Mouse (Mus musculus): ENCODE results near the gene Gm34653.

DNA sequence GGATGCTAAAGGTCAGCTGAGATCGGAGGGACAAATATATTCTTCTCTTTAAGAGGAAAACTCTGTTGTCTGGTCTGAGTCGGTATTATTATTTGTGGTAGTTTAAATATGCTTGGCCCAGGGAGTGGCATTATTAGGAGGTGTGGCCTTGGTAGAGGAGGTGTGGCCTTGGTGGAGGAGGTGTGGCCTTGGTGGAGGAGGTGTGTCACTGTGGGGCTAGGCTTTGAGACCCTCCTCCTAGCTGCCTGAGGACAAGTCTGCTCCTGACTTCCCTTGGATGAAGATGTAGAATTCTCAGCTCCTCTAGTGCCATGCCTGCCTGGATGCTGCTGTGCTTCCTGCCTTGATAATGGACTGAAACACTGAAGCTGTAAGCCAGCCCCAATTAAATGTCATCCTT lies 38.3 kb upstream of the Gm34653 start:
- TF ChIP-seq MAFK (IDR thresholded peaks at IDR 0.05; ENCODE audit: insufficient replicate concordance, low read length): no peak
- no peak for TF ChIP-seq POLR2A (IDR thresholded peaks at IDR 0.05; ENCODE audit: low read depth, low read length)
- no peak for TF ChIP-seq CTCF (conservative IDR thresholded peaks at IDR 0.05 in 1 of 2, IDR thresholded peaks at IDR 0.05 in 1 of 2; ENCODE audit: low read depth in 2 of 2, low read length in 2 of 2)
- no peak for TF ChIP-seq NRF1 (IDR thresholded peaks at IDR 0.05; ENCODE audit: low read depth, low read length)
- TF ChIP-seq USF1 (IDR thresholded peaks at IDR 0.05; ENCODE audit: low read depth, low read length): no peak
- no peak for TF ChIP-seq ZKSCAN1 (IDR thresholded peaks at IDR 0.05; ENCODE audit: borderline replicate concordance, low read depth, low read length)
- TF ChIP-seq ELF1 (IDR thresholded peaks at IDR 0.05; ENCODE audit: low read depth, low read length): no peak
- no peak for TF ChIP-seq TBP (conservative IDR thresholded peaks at IDR 0.05; ENCODE audit: low read depth, low read length)
